ENCODE assay signal across 10 mouse cellular contexts in the genomic region with DNA sequence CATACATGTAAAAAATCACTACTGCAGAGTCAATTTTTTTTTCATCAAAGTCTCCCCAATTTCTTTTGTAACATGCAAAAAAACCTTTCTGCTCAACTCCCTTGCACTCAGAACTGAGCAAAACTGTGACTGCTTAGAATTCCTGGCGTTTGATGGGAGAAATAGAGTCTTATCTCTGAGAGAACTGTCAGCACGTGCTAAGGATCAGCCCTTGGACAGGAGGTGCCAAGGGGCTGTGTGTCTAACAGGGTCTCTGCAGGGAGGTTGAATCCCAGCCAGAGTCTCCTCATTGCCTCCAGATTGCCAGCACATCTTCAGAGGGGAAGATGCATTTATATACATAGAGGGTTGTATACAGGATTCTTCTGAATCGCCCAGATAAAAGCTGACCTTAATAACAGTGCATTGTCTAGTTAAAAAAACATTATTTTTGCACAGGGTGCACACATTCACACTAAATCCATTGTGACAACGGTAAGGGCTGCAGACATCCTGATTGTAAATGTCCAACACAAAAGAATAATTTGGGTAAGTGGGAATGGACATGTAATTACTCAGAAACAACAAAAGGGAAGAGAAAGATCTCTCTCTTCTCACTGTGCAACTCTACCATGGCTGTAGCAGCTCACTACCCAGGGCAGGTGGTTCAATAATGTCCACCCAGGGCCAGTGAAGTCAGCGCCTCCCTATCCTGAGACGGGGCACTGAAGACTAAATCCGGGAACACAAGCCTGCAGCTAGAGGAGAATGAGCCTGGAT.
DNase-seq lines count a peak whose midpoint lies in the region; ATAC-seq lines count a peak whose summit lies in the region.
"Had no signal": no experiment of that assay in that cellular context is flagged by ENCODE, and none has a peak within 500 bp of the region (broad histone marks: within the 10 kb centered on the region; RNA-seq: fewer than 3 reads in every experiment).

No protein-coding gene starts in this region.

- H3K9ac ChIP-seq in kidney, embryonic 14.5 days (ENCODE audit: low read depth, low read length): peak overlapping the region; percentile 12; the same call in 1 of the 2 replicates
- H3K9ac ChIP-seq in forebrain, embryonic 11.5 days (ENCODE audit: low read length): 0 out of 2 replicates have a peak overlapping the region, but pooled peaks have one; percentile 23
- H3K9ac ChIP-seq in hindbrain, embryonic 12.5 days: peak overlapping the region; percentile 45
- peak overlapping the region; percentile 34; the same call in 1 of the 2 replicates for H3K9ac ChIP-seq in neural tube, embryonic 14.5 days (replicated peaks; ENCODE audit: low read depth, low read length)
- H3K9ac ChIP-seq: liver, embryonic 14.5 days had no signal

- DNase-seq in kidney, postnatal 10 days: no peak
- no peak for DNase-seq in forebrain, embryonic 11.5 days (ENCODE audit: low spot score)
- no peak for DNase-seq in thymus, postnatal 25 days
- DNase-seq in urinary bladder, adult 18-20 months (ENCODE audit: low spot score in 2 of 2): no peak
- DNase-seq: adrenal gland, adult 8-10 months had no signal

- peak overlapping the region; percentile 25 for H3K4me2 ChIP-seq in kidney, embryonic 14.5 days (replicated peaks; ENCODE audit: low read depth, low read length)
- no peak overlapping the region for H3K4me2 ChIP-seq in forebrain, embryonic 11.5 days (ENCODE audit: low read depth, low read length, severe bottlenecking)
- peak overlapping the region; percentile 30 for H3K4me2 ChIP-seq in hindbrain, embryonic 12.5 days (replicated peaks)
- H3K4me2 ChIP-seq in neural tube, embryonic 14.5 days (ENCODE audit: low read depth, low read length): peak overlapping the region; percentile 30

- H3K36me3 ChIP-seq in kidney, embryonic 14.5 days (ENCODE audit: control insufficient read depth, insufficient read depth, low read length): no peaks in the 10 kb centered on the region
- no peaks in the 10 kb centered on the region for H3K36me3 ChIP-seq in forebrain, embryonic 11.5 days (ENCODE audit: control insufficient read depth, insufficient read depth, low read length)
- no peaks in the 10 kb centered on the region for H3K36me3 ChIP-seq in hindbrain, embryonic 12.5 days
- H3K36me3 ChIP-seq in neural tube, embryonic 14.5 days (ENCODE audit: control insufficient read depth, insufficient read depth, low read length): no peaks in the 10 kb centered on the region
- H3K36me3 ChIP-seq: G1E had no signal

- 0 out of 2 replicates have a peak overlapping the region, but pooled peaks have one; percentile 47 for H3K27ac ChIP-seq in kidney, embryonic 14.5 days (ENCODE audit: low read depth, low read length)
- peak overlapping the region; percentile 53 for H3K27ac ChIP-seq in forebrain, embryonic 11.5 days (ENCODE audit: low read depth, low read length)
- peak overlapping the region; percentile 80 for H3K27ac ChIP-seq in hindbrain, embryonic 12.5 days
- H3K27ac ChIP-seq in neural tube, embryonic 14.5 days (ENCODE audit: low read depth, low read length): peak overlapping the region; percentile 75
- H3K27ac ChIP-seq: liver, embryonic 14.5 days had no signal

- H3K4me1 ChIP-seq in kidney, embryonic 14.5 days (ENCODE audit: control insufficient read depth, insufficient read depth, low read length): peaks cover 20% of the 10 kb centered on the region
- peaks cover 10% of the 10 kb centered on the region for H3K4me1 ChIP-seq in forebrain, embryonic 11.5 days (replicated peaks; ENCODE audit: control insufficient read depth, insufficient read depth, low read length)
- H3K4me1 ChIP-seq in hindbrain, embryonic 12.5 days: peaks cover 54% of the 10 kb centered on the region
- peaks cover 54% of the 10 kb centered on the region for H3K4me1 ChIP-seq in neural tube, embryonic 14.5 days (ENCODE audit: control insufficient read depth, insufficient read depth, low read length)

- H3K4me3 ChIP-seq in kidney, embryonic 14.5 days (ENCODE audit: low read length): no peak overlapping the region
- H3K4me3 ChIP-seq in forebrain, embryonic 11.5 days (ENCODE audit: low read depth, low read length): no peak overlapping the region
- no peak overlapping the region for H3K4me3 ChIP-seq in hindbrain, embryonic 12.5 days
- H3K4me3 ChIP-seq in neural tube, embryonic 14.5 days (ENCODE audit: low read depth, low read length): no peak overlapping the region

- no peaks in the 10 kb centered on the region for H3K9me3 ChIP-seq in kidney, embryonic 14.5 days (ENCODE audit: control insufficient read depth, low read length)
- H3K9me3 ChIP-seq in forebrain, embryonic 11.5 days (ENCODE audit: control insufficient read depth, low read length): no peaks in the 10 kb centered on the region
- no peaks in the 10 kb centered on the region for H3K9me3 ChIP-seq in hindbrain, embryonic 12.5 days (replicated peaks)
- no peaks in the 10 kb centered on the region for H3K9me3 ChIP-seq in neural tube, embryonic 14.5 days (ENCODE audit: control insufficient read depth, low read length)

- H3K27me3 ChIP-seq in kidney, embryonic 14.5 days (ENCODE audit: control insufficient read depth, insufficient read depth, low read length): no peaks in the 10 kb centered on the region
- no peaks in the 10 kb centered on the region for H3K27me3 ChIP-seq in forebrain, embryonic 11.5 days (ENCODE audit: control insufficient read depth, insufficient read depth, low read length)
- H3K27me3 ChIP-seq in hindbrain, embryonic 12.5 days: no peaks in the 10 kb centered on the region
- H3K27me3 ChIP-seq in neural tube, embryonic 14.5 days (ENCODE audit: control insufficient read depth, insufficient read depth, low read length): no peaks in the 10 kb centered on the region

- peak; percentile 39; the same call in 1 of the 2 replicates for ATAC-seq in kidney, embryonic 14.5 days (ENCODE audit: low FRiP score, low TSS enrichment)
- ATAC-seq in forebrain, embryonic 11.5 days (replicated peaks; ENCODE audit: low FRiP score): 0 out of 2 replicates have a peak, but pooled peaks have one; percentile 12
- ATAC-seq in hindbrain, embryonic 12.5 days (ENCODE audit: low FRiP score): peak; percentile 59
- ATAC-seq in neural tube, embryonic 14.5 days (ENCODE audit: low read depth): peak; percentile 53; the same call in 1 of the 2 replicates

- 29% methylated on average over 7 of the region's 7 CpGs for WGBS in kidney, embryonic 14.5 days
- WGBS in forebrain, embryonic 11.5 days: 34% methylated on average over 7 of the region's 7 CpGs
- WGBS in hindbrain, embryonic 12.5 days: 33% methylated on average over 7 of the region's 7 CpGs
- WGBS in neural tube, embryonic 14.5 days: 13% methylated on average over 7 of the region's 7 CpGs
